ENCODE assay signal across 12 mouse cellular contexts in genomic region chr1:54118342-54118973, GRCm38 (mm10).
DNase-seq lines count a peak whose midpoint lies in the region; ATAC-seq lines count a peak whose summit lies in the region.
"Had no signal": no experiment of that assay in that cellular context is flagged by ENCODE, and none has a peak within 500 bp of the region (broad histone marks: within the 10 kb centered on the region; RNA-seq: fewer than 3 reads in every experiment).

No protein-coding gene starts in this region.

- no peak overlapping the region for H3K4me3 ChIP-seq in heart, embryonic 12.5 days
- H3K4me3 ChIP-seq in hindbrain, embryonic 10.5 days = no peak overlapping the region
- H3K4me3 ChIP-seq: embryonic facial prominence, embryonic 12.5 days; heart, adult 2 months; liver, embryonic 13.5 days; midbrain, embryonic 10.5 days had no signal

- no peaks in the 10 kb centered on the region for H3K27me3 ChIP-seq in heart, embryonic 12.5 days (replicated peaks)
- no peaks in the 10 kb centered on the region for H3K27me3 ChIP-seq in hindbrain, embryonic 10.5 days (ENCODE audit: insufficient read depth, poor library complexity, severe bottlenecking)
- H3K27me3 ChIP-seq: embryonic facial prominence, embryonic 12.5 days; liver, embryonic 13.5 days had no signal

- peaks cover 21% of the 10 kb centered on the region for H3K4me1 ChIP-seq in heart, embryonic 12.5 days (replicated peaks)
- H3K4me1 ChIP-seq in hindbrain, embryonic 10.5 days (replicated peaks) = peaks cover 6% of the 10 kb centered on the region
- H3K4me1 ChIP-seq: liver, embryonic 13.5 days had no signal

- intact Hi-C loops in heart, postnatal 10 days (cut with DNase I) = no loop called here
- intact Hi-C loops in left cerebral cortex, postnatal 25 days (cut with DNase I) = loop anchor here (1.0 to 5.0 kb wide), 4 partner anchors 14 to 76 kb away; no protein-coding TSS in a partner anchor

- H3K36me3 ChIP-seq in heart, embryonic 12.5 days = no peaks in the 10 kb centered on the region
- no peaks in the 10 kb centered on the region for H3K36me3 ChIP-seq in hindbrain, embryonic 10.5 days
- H3K36me3 ChIP-seq: embryonic facial prominence, embryonic 12.5 days; liver, embryonic 13.5 days; midbrain, embryonic 10.5 days had no signal

- peak overlapping the region; percentile 6; the same call in 1 of the 2 replicates for H3K27ac ChIP-seq in heart, embryonic 12.5 days (ENCODE audit: poor library complexity, severe bottlenecking)
- H3K27ac ChIP-seq in hindbrain, embryonic 10.5 days = no peak overlapping the region
- H3K27ac ChIP-seq: embryonic facial prominence, embryonic 12.5 days; heart, adult 2 months; liver, embryonic 13.5 days; midbrain, embryonic 10.5 days had no signal

- ATAC-seq in heart, embryonic 12.5 days (ENCODE audit: insufficient number of reproducible peaks, low FRiP score) = no peak
- no peak for ATAC-seq in erythroblast, adult 5-6 weeks (replicated peaks; ENCODE audit: low FRiP score, poor library complexity, severe bottlenecking)

- no peak overlapping the region; the same call in 1 of the 2 replicates for H3K9ac ChIP-seq in heart, embryonic 12.5 days
- H3K9ac ChIP-seq: embryonic facial prominence, embryonic 12.5 days; liver, embryonic 13.5 days had no signal

- DNase-seq in heart, postnatal 10 days = no peak
- DNase-seq in thymus, postnatal 0 days (ENCODE audit: low spot score) = peak; percentile 45
- no peak for DNase-seq in thymus, postnatal 25 days
- peak; percentile 60 to 96 for DNase-seq in left cerebral cortex, postnatal 25 days (ENCODE audit: low spot score in 2 of 2)
- no peak for DNase-seq in spleen, postnatal 36 days (ENCODE audit: low spot score in 2 of 2)
- DNase-seq in hindbrain, embryonic 10.5 days (ENCODE audit: low spot score) = no peak
- DNase-seq: heart, adult 2 months; liver, embryonic 13.5 days had no signal

- H3K4me2 ChIP-seq in heart, embryonic 12.5 days = no peak overlapping the region
- H3K4me2 ChIP-seq: embryonic facial prominence, embryonic 12.5 days; liver, embryonic 13.5 days had no signal

- WGBS in heart, embryonic 12.5 days = 62% methylated on average over 8 of the region's 8 CpGs
- 82% methylated on average over 8 of the region's 8 CpGs for WGBS in hindbrain, embryonic 10.5 days

- no peaks in the 10 kb centered on the region for H3K9me3 ChIP-seq in heart, embryonic 12.5 days (replicated peaks)
- H3K9me3 ChIP-seq in hindbrain, embryonic 10.5 days = no peaks in the 10 kb centered on the region
- H3K9me3 ChIP-seq: embryonic facial prominence, embryonic 12.5 days; liver, embryonic 13.5 days; midbrain, embryonic 10.5 days had no signal

Comparison
In these comparisons a context has a peak if more than half of its experiments do, and no peak if none do; other contexts are left out.
1. DNase-seq: peak in thymus, postnatal 0 days (single experiment) and left cerebral cortex, postnatal 25 days (2 of 2); none in heart, postnatal 10 days (0 of 2), thymus, postnatal 25 days (single experiment), spleen, postnatal 36 days (0 of 2) and hindbrain, embryonic 10.5 days (single experiment).